Mouse (Mus musculus): Measurements from ENCODE around the gene Map7d1. TPM values are rescaled to one million over a fixed set of nuclear protein-coding genes. Genes with fewer than 3 reads are reported as not detected.

Map7d1 gene
- polyA plus RNA-seq, 1 experiment from 2014 or later: 40.8 TPM

- 71% methylated on average over 14 of the region's 14 CpGs for WGBS
- Histone ChIP-seq H3K36me3 (no peaks in the 10 kb centered on the region), H3K4me1 (peaks cover 58% of the 10 kb centered on the region), H3K27ac (no peak overlapping the region), H3K9me3 (no peaks in the 10 kb centered on the region), H3K9ac (0 out of 2 replicates have a peak overlapping the region, but pooled peaks have one; percentile 98), H3K4me3 (peak overlapping the region; percentile 97), H3K4me2 (peak overlapping the region; percentile 91), H3K27me3 (no peaks in the 10 kb centered on the region)
- ATAC-seq (ENCODE audit: borderline replicate concordance, extremely low read depth, low FRiP score, low TSS enrichment): no peak
These were observed 2.4 kb downstream of the Map7d1 start for GRCm38 (mm10) chr4:126253637-126254272.

DNA sequence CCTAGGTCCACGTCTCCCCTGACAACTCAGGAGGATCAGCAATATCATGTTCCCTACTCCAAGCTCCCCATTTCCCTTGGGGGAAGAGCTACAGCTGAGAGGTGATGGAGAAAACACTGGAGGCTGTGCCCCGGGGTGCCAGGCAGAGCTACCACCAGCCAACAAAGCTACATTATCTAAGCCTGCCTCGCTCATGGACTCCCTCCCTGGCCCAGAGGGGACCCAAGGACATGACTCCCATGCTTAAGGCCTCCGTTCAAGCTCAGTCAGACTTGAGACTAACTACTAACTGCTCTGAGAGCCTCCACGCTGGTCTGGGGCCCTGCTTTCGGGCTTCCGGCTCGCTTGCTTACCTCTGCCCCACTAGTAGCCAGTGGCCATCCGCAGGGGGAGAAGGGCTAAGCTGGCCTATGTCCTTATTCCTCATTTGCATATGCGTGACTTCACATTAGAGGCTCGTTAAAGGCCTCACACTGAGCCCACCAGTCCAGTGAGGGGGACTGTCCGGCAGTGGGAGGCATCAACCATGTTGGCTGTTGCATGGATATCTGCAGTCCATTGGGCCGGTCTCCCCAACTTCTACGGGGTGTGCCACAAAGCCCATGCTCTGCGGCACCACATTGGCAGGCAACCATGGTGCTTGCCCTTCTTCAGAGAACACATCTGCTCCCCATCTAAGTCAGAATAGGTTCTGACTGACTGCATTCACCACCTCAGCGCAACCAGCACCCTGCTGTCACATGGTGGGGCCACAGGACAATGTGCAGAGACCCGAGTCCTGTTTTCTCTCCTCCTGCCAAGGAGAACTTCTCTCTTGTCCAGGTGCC, 3.5 kb downstream of the Map7d1 start:
- H3K4me3 ChIP-seq: no peak overlapping the region
- 84% methylated on average over 17 of the region's 17 CpGs for WGBS
- peak overlapping the region; percentile 64 for H3K27ac ChIP-seq
- no peaks in the 10 kb centered on the region for H3K27me3 ChIP-seq
- H3K36me3 ChIP-seq: no peaks in the 10 kb centered on the region
- no peaks in the 10 kb centered on the region for H3K9me3 ChIP-seq
- peaks cover 52% of the 10 kb centered on the region for H3K4me1 ChIP-seq
- peak overlapping the region; percentile 1; the same call in 1 of the 2 replicates for H3K4me2 ChIP-seq
- H3K9ac ChIP-seq: no peak overlapping the region
- no peak for ATAC-seq (ENCODE audit: borderline replicate concordance, extremely low read depth, low FRiP score, low TSS enrichment)

DNA sequence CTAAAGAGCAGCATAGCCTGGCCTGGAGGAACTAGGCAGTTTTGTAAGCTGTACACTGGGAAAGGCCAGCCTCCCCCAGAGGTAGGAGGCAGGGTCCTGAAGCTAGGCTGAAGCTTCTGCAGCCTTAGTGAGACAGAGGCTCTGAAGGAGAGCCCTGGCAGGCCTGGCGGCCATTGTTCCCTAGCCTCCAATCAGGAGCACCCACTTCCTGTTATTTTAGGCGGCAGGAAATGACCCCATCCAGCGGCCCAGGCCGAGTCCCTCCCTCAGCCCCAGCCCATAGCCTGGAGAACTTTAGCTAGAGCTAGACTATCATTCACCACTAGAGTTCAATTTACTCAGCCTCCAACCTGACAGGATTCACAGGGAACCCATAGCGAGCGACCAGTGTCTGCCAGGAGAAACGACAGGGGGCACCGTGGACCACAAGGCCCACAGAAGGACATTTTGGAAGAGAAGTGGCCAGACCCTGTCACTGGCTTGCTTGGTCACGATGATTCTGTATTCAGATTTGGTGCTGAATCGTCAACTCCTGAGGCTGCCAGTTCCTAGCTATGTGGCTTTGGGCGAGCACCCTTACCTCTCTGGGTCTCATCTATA, 4.4 kb downstream of the Map7d1 start:
- ATAC-seq (ENCODE audit: borderline replicate concordance, extremely low read depth, low FRiP score, low TSS enrichment): no peak
- H3K9ac ChIP-seq: no peak overlapping the region

GRCm38 (mm10) chr4:126250659-126251058, 5.5 kb downstream of the Map7d1 start:
- Histone ChIP-seq H3K9ac (no peak overlapping the region), H3K27me3 (no peaks in the 10 kb centered on the region), H3K4me1 (peaks cover 42% of the 10 kb centered on the region), H3K27ac (no peak overlapping the region), H3K4me3 (no peak overlapping the region), H3K9me3 (no peaks in the 10 kb centered on the region), H3K36me3 (0 out of 2 replicates have a peak, but pooled peaks cover 3% of the 10 kb centered on the region), H3K4me2 (no peak overlapping the region; the same call in 1 of the 2 replicates)
- no peak for ATAC-seq (ENCODE audit: borderline replicate concordance, extremely low read depth, low FRiP score, low TSS enrichment)
- WGBS: 43% methylated on average over 4 of the region's 4 CpGs

More for the DNA sequence above, 4.4 kb downstream of the Map7d1 start:
- Histone ChIP-seq H3K4me3 (no peak overlapping the region), H3K9me3 (no peaks in the 10 kb centered on the region), H3K27me3 (no peaks in the 10 kb centered on the region), H3K4me2 (peak overlapping the region; percentile 31), H3K4me1 (peaks cover 43% of the 10 kb centered on the region), H3K27ac (peak overlapping the region; percentile 64), H3K36me3 (0 out of 2 replicates have a peak, but pooled peaks cover 3% of the 10 kb centered on the region)
- WGBS: 56% methylated on average over 11 of the region's 11 CpGs

DNA sequence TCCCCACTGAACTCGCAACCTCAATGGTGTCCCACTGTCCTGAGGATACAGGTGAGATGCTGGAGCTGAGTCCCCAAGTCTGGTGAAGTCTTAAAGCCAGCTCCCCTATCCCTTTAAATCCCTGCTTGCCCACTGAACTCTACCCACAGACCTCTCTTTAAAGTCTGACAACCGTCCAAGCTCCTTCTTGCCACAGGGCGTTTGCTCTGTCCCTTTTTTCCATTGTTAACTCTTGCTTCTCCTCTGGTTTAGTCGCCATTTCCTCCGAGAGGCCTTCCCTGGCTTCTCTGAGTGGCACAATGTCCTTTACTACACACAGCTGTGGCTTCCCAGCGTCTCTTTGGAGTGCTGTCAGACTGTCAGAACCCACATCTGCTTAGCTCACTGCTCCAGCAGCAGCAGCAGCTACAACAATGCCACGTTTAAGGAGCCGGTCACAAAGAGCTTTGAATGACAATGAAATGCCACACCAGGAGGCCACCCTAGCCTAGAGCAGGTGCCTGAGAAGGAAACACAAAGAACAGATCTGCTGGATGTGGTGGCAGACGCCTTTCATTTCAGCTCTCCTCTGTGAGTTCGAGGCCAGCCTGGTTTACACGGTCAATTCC, 7.8 kb downstream of the Map7d1 start:
- H3K4me1 ChIP-seq: peaks cover 26% of the 10 kb centered on the region
- no peak overlapping the region for H3K27ac ChIP-seq
- H3K9ac ChIP-seq: no peak overlapping the region
- H3K36me3 ChIP-seq: 0 out of 2 replicates have a peak, but pooled peaks cover 3% of the 10 kb centered on the region
- H3K4me2 ChIP-seq: no peak overlapping the region
- H3K27me3 ChIP-seq: no peaks in the 10 kb centered on the region
- no peaks in the 10 kb centered on the region for H3K9me3 ChIP-seq
- H3K4me3 ChIP-seq: no peak overlapping the region
- ATAC-seq (ENCODE audit: borderline replicate concordance, extremely low read depth, low FRiP score, low TSS enrichment): no peak
- WGBS: 37% methylated on average over 11 of the region's 11 CpGs

- Histone ChIP-seq H3K4me1 (peaks cover 8% of the 10 kb centered on the region; the same call in 1 of the 2 replicates), H3K27ac (no peak overlapping the region)
These were observed 9.8 kb downstream of the Map7d1 start for GRCm38 (mm10) chr4:126246202-126246889.

GRCm38 (mm10) chr4:126242510-126242909, 13.6 kb downstream of the Map7d1 start:
- Histone ChIP-seq H3K4me1 (no peaks in the 10 kb centered on the region), H3K9me3 (no peaks in the 10 kb centered on the region), H3K9ac (no peak overlapping the region), H3K36me3 (peaks cover 47% of the 10 kb centered on the region), H3K27ac (no peak overlapping the region), H3K4me3 (no peak overlapping the region), H3K27me3 (no peaks in the 10 kb centered on the region), H3K4me2 (no peak overlapping the region)
- WGBS: 81% methylated on average over 6 of the region's 6 CpGs
- ATAC-seq (ENCODE audit: borderline replicate concordance, extremely low read depth, low FRiP score, low TSS enrichment): no peak

More at GRCm38 (mm10) chr4:126246202-126246889, 9.8 kb downstream of the Map7d1 start:
- H3K27me3 ChIP-seq: no peaks in the 10 kb centered on the region
- 70% methylated on average over 13 of the region's 13 CpGs for WGBS
- H3K4me3 ChIP-seq: no peak overlapping the region
- no peaks in the 10 kb centered on the region for H3K9me3 ChIP-seq
- no peak overlapping the region for H3K9ac ChIP-seq
- peaks cover 11% of the 10 kb centered on the region for H3K36me3 ChIP-seq
- ATAC-seq (ENCODE audit: borderline replicate concordance, extremely low read depth, low FRiP score, low TSS enrichment): no peak
- H3K4me2 ChIP-seq: no peak overlapping the region

DNA sequence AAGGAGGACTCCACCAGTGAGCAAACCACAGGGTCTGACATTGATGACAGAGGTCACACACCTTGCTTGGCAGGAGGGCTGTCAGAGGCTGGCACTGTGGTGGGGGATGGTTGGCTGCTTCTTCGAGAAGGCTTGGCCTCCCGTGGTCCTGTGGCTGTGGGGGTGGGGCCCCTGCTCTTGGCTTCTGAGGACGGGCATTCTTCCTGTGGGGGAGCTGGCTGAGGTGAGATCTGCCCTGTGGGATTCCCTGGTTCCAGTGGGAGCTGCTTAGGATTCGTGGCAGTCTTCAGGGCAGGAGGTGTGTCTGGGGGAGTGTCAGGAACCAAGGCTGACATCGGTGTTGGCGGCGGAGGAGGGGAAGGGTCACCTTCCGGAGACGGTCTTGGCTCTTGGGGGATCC, 14.2 kb downstream of the Map7d1 start:
- peaks cover 49% of the 10 kb centered on the region for H3K36me3 ChIP-seq
- no peak overlapping the region for H3K27ac ChIP-seq
- no peak for ATAC-seq (ENCODE audit: borderline replicate concordance, extremely low read depth, low FRiP score, low TSS enrichment)
- no peaks in the 10 kb centered on the region for H3K27me3 ChIP-seq
- no peak overlapping the region for H3K4me3 ChIP-seq
- no peak overlapping the region for H3K4me2 ChIP-seq
- H3K9me3 ChIP-seq: no peaks in the 10 kb centered on the region
- no peak overlapping the region for H3K9ac ChIP-seq
- H3K4me1 ChIP-seq: 0 out of 2 replicates have a peak, but pooled peaks cover 2% of the 10 kb centered on the region
- WGBS: 44% methylated on average over 9 of the region's 9 CpGs

DNA sequence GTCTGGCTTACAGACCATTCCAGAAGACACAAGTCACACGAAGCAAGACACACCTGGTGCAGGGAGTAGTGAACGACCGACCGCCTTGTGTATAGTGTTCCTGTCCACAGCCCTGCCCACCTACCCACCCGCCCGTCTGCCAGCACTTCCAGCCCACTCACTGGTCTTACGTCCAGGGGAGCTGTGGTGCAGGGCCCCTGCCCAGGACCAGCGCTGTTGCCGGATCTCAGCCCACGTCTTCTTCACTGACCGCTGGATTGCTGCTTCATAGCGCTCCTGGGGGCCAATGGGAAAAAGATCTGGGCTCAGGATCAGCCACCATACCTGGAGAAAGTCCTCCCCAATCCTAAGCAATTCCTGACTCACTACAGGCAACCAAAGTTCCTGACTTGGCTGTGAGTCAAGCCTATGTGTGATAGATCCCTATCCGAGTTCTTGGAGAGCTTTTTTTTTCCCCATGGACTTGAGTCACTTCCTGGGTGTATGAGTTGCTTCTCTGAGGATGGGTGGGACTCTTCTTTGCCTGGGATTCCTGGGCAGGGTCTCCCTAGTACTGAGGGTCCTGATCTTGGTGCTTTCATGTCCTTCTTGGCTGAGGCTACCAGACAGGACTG, 16.2 kb downstream of the Map7d1 start:
- H3K4me1 ChIP-seq: 0 out of 2 replicates have a peak, but pooled peaks cover 3% of the 10 kb centered on the region
- H3K27ac ChIP-seq: no peak overlapping the region
- H3K27me3 ChIP-seq: no peaks in the 10 kb centered on the region
- H3K9ac ChIP-seq: no peak overlapping the region
- no peaks in the 10 kb centered on the region for H3K9me3 ChIP-seq
- no peak overlapping the region for H3K4me2 ChIP-seq
- 86% methylated on average over 13 of the region's 13 CpGs for WGBS
- peaks cover 68% of the 10 kb centered on the region for H3K36me3 ChIP-seq
- no peak overlapping the region for H3K4me3 ChIP-seq
- ATAC-seq (ENCODE audit: borderline replicate concordance, extremely low read depth, low FRiP score, low TSS enrichment): no peak

DNA sequence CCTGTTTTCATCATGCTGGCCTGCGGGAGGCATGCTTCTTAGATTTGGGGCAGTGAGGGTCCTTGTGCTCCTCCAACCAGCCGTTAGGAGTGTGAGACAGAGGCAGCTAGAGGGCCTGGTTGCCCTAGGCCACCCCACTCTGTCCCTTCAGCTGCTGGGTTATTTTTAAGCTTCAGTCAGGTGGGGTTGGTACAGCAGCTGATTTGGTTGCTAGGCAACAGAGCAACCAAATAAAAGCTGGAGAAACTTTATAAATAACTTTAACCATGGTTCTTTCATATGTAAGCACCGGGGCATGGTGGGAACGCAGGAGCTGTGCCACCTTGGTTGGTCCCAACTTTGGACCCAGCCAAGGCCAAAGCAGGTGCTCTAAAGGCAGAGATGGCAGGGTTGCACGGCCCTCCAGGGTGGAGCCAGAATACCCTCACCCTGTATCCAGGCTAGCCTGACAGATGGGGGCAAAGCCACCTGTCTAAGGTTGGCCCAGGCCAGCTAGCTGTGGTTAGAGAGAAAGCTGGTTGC, 18.4 kb downstream of the Map7d1 start:
- WGBS: 73% methylated on average over 5 of the region's 5 CpGs
- no peak overlapping the region for H3K4me2 ChIP-seq
- H3K27ac ChIP-seq: no peak overlapping the region; the same call in 1 of the 2 replicates
- H3K36me3 ChIP-seq: peaks cover 90% of the 10 kb centered on the region
- H3K9me3 ChIP-seq: no peaks in the 10 kb centered on the region
- no peak overlapping the region for H3K4me3 ChIP-seq
- ATAC-seq (ENCODE audit: borderline replicate concordance, extremely low read depth, low FRiP score, low TSS enrichment): no peak
- H3K9ac ChIP-seq: no peak overlapping the region
- H3K4me1 ChIP-seq: 0 out of 2 replicates have a peak, but pooled peaks cover 3% of the 10 kb centered on the region
- H3K27me3 ChIP-seq: no peaks in the 10 kb centered on the region

Measured in lung, embryonic 15.5 days (tissue).